Mouse (Mus musculus): Measurements from ENCODE around the gene Tmem232. TPM values are rescaled to one million over a fixed set of nuclear protein-coding genes. Genes with fewer than 3 reads are reported as not detected.

Gene Tmem232
- not detected in 2 replicates for polyA plus RNA-seq (2011; ENCODE audit: insufficient read length, low read depth, missing spikeins)

DNA sequence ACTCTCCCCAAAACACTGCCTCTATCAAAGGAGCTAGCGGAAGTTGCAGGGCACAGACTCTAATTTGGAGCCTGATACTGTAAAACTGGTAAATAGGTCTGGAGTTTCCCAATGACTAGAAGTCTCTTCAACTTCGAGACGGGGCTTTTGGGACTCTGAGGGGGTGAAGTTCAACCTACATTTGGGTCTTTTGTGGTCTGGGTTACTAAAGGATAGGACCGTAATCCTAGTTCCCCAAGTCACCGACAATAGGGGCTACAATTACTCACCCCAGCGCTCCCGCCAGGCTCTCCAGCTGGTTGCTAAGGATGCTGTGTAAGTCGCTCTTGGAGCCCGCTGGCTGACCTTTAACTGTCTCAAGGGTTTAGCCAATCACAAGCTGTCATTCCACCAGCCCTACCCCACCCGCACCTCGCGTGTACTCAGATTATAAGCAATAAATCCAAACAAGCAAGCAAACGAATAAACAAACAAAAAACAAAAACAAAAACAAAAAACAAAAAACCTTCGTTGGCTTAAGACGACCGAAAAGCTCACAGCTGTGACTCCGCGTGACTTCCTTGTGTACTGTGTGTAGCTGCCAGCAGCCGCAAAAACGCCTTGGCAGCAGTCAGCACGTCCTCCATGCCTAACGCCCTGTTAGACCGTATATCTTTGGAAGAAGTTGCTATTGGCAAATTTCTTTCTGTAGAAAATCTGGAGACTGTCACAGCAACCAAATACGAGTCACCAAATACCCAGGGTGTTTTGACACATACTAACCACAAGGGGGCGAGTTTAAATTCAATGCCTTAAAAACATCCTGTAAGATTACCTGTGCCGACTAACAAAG is at the start of gene Tmem232:
Gene Tmem232 (minus strand): TSS at position 342 of the 832 bp plus-strand sequence.
- no peak for TF ChIP-seq CTCF (IDR thresholded peaks at IDR 0.05; ENCODE audit: borderline replicate concordance, insufficient read depth, low read length)
- TF ChIP-seq POLR2A (IDR thresholded peaks at IDR 0.05; ENCODE audit: low read depth, low read length): no peak
- Histone ChIP-seq H3K4me1 (ENCODE audit: control insufficient read depth, insufficient read depth, low read length) (no peaks in the 10 kb centered on the region), H3K4me3 (ENCODE audit: insufficient read depth, low read length) (peak within 1 kb of the TSS; percentile 2; the same call in 1 of the 2 replicates), H3K27ac (ENCODE audit: insufficient read depth, low read length) (no peak within 1 kb of the TSS)

DNA sequence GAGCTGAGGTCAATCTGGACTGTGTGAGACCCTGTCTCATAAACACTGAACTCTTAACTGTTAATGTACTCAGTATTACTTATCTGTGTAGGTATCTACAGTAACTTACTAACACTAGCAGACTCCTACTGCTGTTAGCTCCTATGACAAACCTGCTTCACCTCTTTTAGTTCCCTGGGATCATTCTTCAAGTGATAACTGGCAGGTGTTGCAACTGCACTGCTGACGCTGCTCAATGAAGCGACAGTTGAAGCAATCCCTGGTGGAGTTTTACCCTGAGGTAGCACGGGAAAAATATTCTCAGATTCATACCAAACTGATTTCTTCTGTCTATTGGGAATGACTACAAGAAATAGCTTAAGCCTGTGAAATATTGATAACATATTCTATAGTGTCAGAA is 46.3 kb upstream of the Tmem232 start:
- Histone ChIP-seq H3K4me3 (ENCODE audit: insufficient read depth, low read length) (no peak overlapping the region), H3K4me1 (ENCODE audit: control insufficient read depth, insufficient read depth, low read length) (no peaks in the 10 kb centered on the region), H3K27ac (ENCODE audit: insufficient read depth, low read length) (no peak overlapping the region)
- TF ChIP-seq POLR2A (IDR thresholded peaks at IDR 0.05; ENCODE audit: low read depth, low read length) (no peak), CTCF (IDR thresholded peaks at IDR 0.05; ENCODE audit: borderline replicate concordance, insufficient read depth, low read length) (no peak)

DNA sequence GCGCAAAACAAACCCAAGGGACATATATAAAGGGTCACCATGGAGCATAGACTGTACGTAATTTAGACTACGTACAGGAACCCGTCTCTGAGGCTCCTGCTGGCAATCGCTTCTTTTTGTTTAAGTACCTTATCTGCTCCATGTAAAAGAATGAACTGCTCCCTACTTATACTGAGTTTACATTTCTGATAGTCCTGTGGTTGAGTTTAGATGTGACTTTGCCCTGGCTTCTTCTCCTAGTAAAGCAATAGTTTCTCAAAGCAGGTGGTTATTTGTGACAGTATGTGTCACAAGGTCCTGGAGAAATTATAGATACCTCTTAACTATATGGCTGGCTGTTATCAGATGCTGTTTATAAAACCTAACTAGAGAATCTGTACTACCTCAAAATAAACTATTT is 40.9 kb upstream of the Tmem232 start:
- Histone ChIP-seq H3K27ac (ENCODE audit: insufficient read depth, low read length) (no peak overlapping the region), H3K4me1 (ENCODE audit: control insufficient read depth, insufficient read depth, low read length) (no peaks in the 10 kb centered on the region), H3K4me3 (ENCODE audit: insufficient read depth, low read length) (no peak overlapping the region)
- TF ChIP-seq CTCF (IDR thresholded peaks at IDR 0.05; ENCODE audit: borderline replicate concordance, insufficient read depth, low read length): no peak
- no peak for TF ChIP-seq POLR2A (IDR thresholded peaks at IDR 0.05; ENCODE audit: low read depth, low read length)

DNA sequence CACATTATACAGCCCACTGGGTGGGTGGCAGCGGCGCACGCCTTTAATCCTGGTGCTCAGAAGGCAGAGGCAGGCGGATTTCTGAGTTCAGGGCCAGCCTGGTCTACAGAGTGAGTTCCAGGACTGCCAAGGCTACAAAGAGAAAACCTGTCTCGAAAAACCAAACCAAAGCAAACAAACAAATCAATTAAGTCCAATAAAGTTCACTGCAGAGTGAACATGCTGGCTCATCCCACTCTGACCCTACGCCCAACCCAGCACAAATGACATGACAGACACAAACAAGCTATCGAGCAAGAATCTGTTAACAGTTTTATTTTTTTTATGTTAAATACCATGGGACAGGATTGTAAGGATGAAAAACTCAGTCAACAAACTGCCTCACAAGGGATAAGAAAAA is 39.2 kb upstream of the Tmem232 start:
- no peak overlapping the region for H3K27ac ChIP-seq (ENCODE audit: insufficient read depth, low read length)
- no peak overlapping the region for H3K4me3 ChIP-seq (ENCODE audit: insufficient read depth, low read length)
- no peaks in the 10 kb centered on the region for H3K4me1 ChIP-seq (ENCODE audit: control insufficient read depth, insufficient read depth, low read length)
- TF ChIP-seq CTCF (IDR thresholded peaks at IDR 0.05; ENCODE audit: borderline replicate concordance, insufficient read depth, low read length) (no peak), POLR2A (IDR thresholded peaks at IDR 0.05; ENCODE audit: low read depth, low read length) (no peak)

DNA sequence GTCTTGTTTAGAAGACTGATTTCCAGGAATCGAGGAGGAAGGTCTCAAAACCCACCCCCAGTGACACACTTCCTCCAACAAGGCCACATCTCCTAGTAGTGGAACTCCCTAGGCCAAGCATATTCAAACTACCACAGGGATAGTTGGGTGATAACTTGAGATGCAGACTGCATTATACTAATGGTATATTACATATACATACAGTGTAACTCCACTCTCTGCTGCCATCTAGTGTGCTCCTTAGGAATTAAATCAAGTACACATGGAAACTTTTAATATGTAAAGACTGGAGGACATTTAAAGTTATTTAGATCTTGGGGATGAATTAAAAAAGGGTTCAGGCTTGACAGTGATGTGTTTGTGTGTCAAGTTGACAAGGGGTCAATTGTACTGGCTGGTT is 34.8 kb upstream of the Tmem232 start:
- TF ChIP-seq POLR2A (IDR thresholded peaks at IDR 0.05; ENCODE audit: low read depth, low read length): no peak
- no peak for TF ChIP-seq CTCF (IDR thresholded peaks at IDR 0.05; ENCODE audit: borderline replicate concordance, insufficient read depth, low read length)
- Histone ChIP-seq H3K4me1 (ENCODE audit: control insufficient read depth, insufficient read depth, low read length) (0 out of 2 replicates have a peak, but pooled peaks cover 2% of the 10 kb centered on the region), H3K4me3 (ENCODE audit: insufficient read depth, low read length) (no peak overlapping the region), H3K27ac (ENCODE audit: insufficient read depth, low read length) (no peak overlapping the region)

DNA sequence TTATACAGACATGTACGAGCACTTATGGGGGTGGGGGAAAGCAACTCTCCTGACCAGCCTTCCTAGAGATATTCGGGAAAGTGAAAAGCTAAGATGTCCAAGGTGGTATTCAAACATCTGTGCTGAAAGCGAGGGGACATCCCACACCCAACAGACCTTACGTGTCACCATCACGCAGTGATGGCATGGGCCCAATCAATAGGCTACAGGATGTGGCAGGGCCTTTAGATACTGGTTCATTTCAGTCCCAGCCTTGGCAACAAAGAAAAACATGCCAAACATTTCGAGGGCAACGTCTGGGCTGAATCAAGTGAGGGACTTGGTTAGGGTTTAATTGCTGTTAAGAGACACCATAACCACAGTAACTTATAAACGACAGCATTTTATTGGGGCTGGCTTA is 34.3 kb upstream of the Tmem232 start:
- no peak overlapping the region for H3K27ac ChIP-seq (ENCODE audit: insufficient read depth, low read length)
- 0 out of 2 replicates have a peak, but pooled peaks cover 2% of the 10 kb centered on the region for H3K4me1 ChIP-seq (ENCODE audit: control insufficient read depth, insufficient read depth, low read length)
- TF ChIP-seq POLR2A (IDR thresholded peaks at IDR 0.05; ENCODE audit: low read depth, low read length) (no peak), CTCF (IDR thresholded peaks at IDR 0.05; ENCODE audit: borderline replicate concordance, insufficient read depth, low read length) (no peak)
- H3K4me3 ChIP-seq (ENCODE audit: insufficient read depth, low read length): no peak overlapping the region

DNA sequence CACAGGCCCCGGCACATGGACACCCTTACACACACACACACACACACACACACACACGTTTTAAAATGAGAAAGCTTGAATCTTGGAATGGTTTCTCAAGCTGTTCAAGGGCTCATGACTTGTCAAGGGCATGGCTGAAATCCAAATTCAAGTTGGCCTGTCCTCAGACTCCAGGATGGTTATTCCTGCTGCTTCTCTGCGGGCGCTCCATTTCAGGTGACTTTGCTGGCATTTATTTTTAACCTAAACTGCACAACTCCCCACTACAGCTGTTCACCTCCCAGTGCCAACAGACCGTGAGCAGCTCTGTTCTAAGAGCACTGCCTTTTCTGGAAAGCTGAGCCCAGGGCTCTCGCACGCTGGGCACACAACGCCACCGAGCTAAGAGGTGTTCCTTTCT is 31.3 kb upstream of the Tmem232 start:
- no peak overlapping the region for H3K4me3 ChIP-seq (ENCODE audit: insufficient read depth, low read length)
- TF ChIP-seq CTCF (IDR thresholded peaks at IDR 0.05; ENCODE audit: borderline replicate concordance, insufficient read depth, low read length) (no peak), POLR2A (IDR thresholded peaks at IDR 0.05; ENCODE audit: low read depth, low read length) (no peak)

DNA sequence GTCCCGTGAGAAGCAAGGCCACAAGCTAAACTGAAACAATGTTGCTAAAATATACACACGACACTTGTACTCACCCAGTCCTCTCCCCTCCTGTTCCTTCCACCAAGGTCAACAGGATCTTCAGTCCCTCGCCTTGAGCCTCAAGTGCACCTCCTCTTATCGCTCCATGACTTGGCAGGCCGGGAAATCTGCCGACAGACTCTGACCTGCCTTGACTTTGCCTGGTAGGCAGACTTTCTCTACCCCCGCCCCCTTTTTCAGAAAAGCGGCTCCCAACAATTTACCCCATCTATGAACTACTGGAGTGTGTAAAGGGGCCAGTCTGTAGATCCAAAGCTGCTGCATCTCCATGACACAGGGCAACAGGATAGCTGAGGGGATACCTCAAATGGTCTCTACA is 30.9 kb upstream of the Tmem232 start:
- no peak for TF ChIP-seq POLR2A (IDR thresholded peaks at IDR 0.05; ENCODE audit: low read depth, low read length)
- TF ChIP-seq CTCF (IDR thresholded peaks at IDR 0.05; ENCODE audit: borderline replicate concordance, insufficient read depth, low read length): no peak
- Histone ChIP-seq H3K4me3 (ENCODE audit: insufficient read depth, low read length) (no peak overlapping the region), H3K4me1 (ENCODE audit: control insufficient read depth, insufficient read depth, low read length) (0 out of 2 replicates have a peak, but pooled peaks cover 2% of the 10 kb centered on the region), H3K27ac (ENCODE audit: insufficient read depth, low read length) (no peak overlapping the region)

More for the DNA sequence above, 31.3 kb upstream of the Tmem232 start:
- Histone ChIP-seq H3K27ac (ENCODE audit: insufficient read depth, low read length) (no peak overlapping the region), H3K4me1 (ENCODE audit: control insufficient read depth, insufficient read depth, low read length) (0 out of 2 replicates have a peak, but pooled peaks cover 2% of the 10 kb centered on the region)

DNA sequence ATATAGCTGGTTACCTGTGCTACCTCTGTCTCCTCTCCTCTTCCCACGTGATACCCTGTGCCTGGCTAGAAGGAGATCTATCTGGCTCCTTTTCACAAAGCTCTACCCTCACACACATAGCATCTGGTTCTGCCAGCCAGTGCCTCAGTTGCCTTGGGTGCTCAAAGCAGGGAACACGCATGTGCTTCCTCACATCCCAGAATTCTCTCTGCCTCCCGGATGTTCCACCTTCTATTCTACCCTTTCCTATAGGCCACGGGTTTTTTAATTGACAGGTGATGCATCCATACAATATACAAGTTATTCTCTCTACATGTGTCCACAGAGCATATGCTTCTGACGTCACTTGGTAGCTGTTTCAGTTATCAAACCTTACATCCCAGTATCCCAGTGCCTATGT is 23.6 kb upstream of the Tmem232 start:
- TF ChIP-seq POLR2A (IDR thresholded peaks at IDR 0.05; ENCODE audit: low read depth, low read length) (no peak), CTCF (IDR thresholded peaks at IDR 0.05; ENCODE audit: borderline replicate concordance, insufficient read depth, low read length) (no peak)
- Histone ChIP-seq H3K4me3 (ENCODE audit: insufficient read depth, low read length) (no peak overlapping the region), H3K27ac (ENCODE audit: insufficient read depth, low read length) (no peak overlapping the region), H3K4me1 (ENCODE audit: control insufficient read depth, insufficient read depth, low read length) (peaks cover 2% of the 10 kb centered on the region)

DNA sequence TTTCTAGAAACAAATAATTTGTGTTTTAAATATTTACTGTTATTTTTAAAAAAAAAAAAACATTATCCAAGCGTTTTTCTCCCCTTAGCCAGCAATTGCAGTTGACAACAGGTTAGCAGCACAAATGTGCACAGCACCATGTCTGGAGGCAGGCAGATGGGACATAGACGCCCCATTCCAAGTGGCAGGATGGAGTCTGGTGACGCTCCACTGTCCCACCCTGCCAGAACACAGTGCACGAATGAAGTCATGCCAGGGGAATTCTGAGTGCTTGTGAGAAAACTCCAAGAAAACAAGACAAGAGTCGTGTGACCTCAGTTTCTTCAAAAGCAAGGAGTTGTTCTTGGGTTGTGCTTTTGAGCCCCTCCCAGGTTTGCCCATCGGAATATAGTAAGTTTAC is 22.8 kb upstream of the Tmem232 start:
- TF ChIP-seq POLR2A (IDR thresholded peaks at IDR 0.05; ENCODE audit: low read depth, low read length) (no peak), CTCF (IDR thresholded peaks at IDR 0.05; ENCODE audit: borderline replicate concordance, insufficient read depth, low read length) (no peak)
- peaks cover 2% of the 10 kb centered on the region for H3K4me1 ChIP-seq (ENCODE audit: control insufficient read depth, insufficient read depth, low read length)
- H3K27ac ChIP-seq (ENCODE audit: insufficient read depth, low read length): no peak overlapping the region
- H3K4me3 ChIP-seq (ENCODE audit: insufficient read depth, low read length): no peak overlapping the region
